Mouse (Mus musculus) liver, adult 2 months (tissue): ENCODE results near the gene Scube2.

Experiments used
- CTCF ChIP-seq: fragments of 200-500 bp; IDR thresholded peaks from 2 replicates; pipeline ENCODE4 v1.5.1; 2011; ENCODE audit warnings: low read depth, low read length, control low read depth
- POLR2A ChIP-seq: fragments of 200-500 bp; IDR thresholded peaks from 2 replicates; pipeline ENCODE4 v1.6.1; 2011; ENCODE audit warnings: low read length, control low read depth; ENCODE audit not compliant: insufficient read depth; ENCODE audit errors: extremely low read depth

GRCm38 (mm10) chr7:109841618-109842418 is 23.7 kb downstream of the Scube2 start:
- TF ChIP-seq POLR2A = no peak
- no peak for TF ChIP-seq CTCF
